Comparison of ENCODE assay signal across 18 mouse cellular contexts in the genomic region with DNA sequence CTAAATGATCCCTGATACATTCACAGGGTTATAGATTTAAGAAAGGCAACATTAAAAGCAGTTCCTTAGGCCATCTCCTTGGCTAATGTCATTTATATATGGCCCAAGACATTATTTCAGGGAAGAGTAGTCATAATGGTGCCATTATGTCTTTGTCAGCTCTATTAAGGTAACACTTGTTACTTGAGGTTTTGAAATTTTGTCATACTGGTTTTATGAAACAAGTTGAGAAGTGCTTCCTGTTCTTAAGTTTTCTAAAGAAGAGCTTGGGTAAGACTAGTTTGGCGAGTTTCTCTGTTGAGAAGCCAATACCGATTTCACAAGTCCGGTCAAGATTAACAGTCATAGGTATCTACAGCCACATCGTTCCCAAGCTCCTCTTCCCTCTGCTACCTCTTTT.
"Had no signal": no experiment of that assay in that cellular context is flagged by ENCODE, and none has a peak within 500 bp of the region (broad histone marks: within the 10 kb centered on the region; RNA-seq: fewer than 3 reads in every experiment).

No protein-coding gene starts in this region.

- H3K9ac ChIP-seq: liver, embryonic 13.5 days; liver, embryonic 15.5 days; liver, postnatal 0 days; lung, embryonic 15.5 days; midbrain, embryonic 13.5 days; midbrain, embryonic 15.5 days; neural tube, embryonic 12.5 days had no signal

- H3K27ac ChIP-seq: liver, embryonic 13.5 days; liver, embryonic 15.5 days; lung, embryonic 15.5 days; macrophage; midbrain, embryonic 13.5 days; midbrain, embryonic 15.5 days; neural tube, embryonic 12.5 days had no signal

- H3K4me1 ChIP-seq: liver, embryonic 13.5 days; liver, embryonic 15.5 days; lung, embryonic 15.5 days; megakaryocyte, embryonic 14.5 days; midbrain, embryonic 13.5 days; midbrain, embryonic 15.5 days; neural tube, embryonic 12.5 days had no signal

- ATAC-seq: liver, postnatal 0 days; midbrain, embryonic 13.5 days; midbrain, embryonic 15.5 days had no signal

- H3K4me2 ChIP-seq: liver, embryonic 11.5 days; liver, embryonic 13.5 days; liver, embryonic 15.5 days; lung, embryonic 15.5 days; midbrain, embryonic 11.5 days; midbrain, embryonic 13.5 days; midbrain, embryonic 15.5 days; neural tube, embryonic 12.5 days had no signal

- H3K4me3 ChIP-seq: liver, embryonic 13.5 days; liver, embryonic 15.5 days; lung, embryonic 15.5 days; megakaryocyte, embryonic 14.5 days; midbrain, embryonic 13.5 days; midbrain, embryonic 15.5 days; neural tube, embryonic 12.5 days had no signal

- DNase-seq: liver, embryonic 13.5 days; liver, postnatal 0 days; lung, postnatal 10 days; right cerebral cortex, postnatal 25 days; right cerebral cortex, postnatal 4 days; spleen, adult 18-20 months; thymus, adult 18-20 months; thymus, postnatal 14 days; thymus, postnatal 36 days had no signal

- H3K27me3 ChIP-seq: liver, embryonic 13.5 days; liver, embryonic 15.5 days; lung, embryonic 15.5 days; megakaryocyte, embryonic 14.5 days; midbrain, embryonic 13.5 days; midbrain, embryonic 15.5 days; neural tube, embryonic 12.5 days had no signal

- H3K9me3 ChIP-seq: liver, embryonic 13.5 days; liver, embryonic 15.5 days; lung, embryonic 15.5 days; midbrain, embryonic 13.5 days; midbrain, embryonic 15.5 days; neural tube, embryonic 12.5 days had no signal

- H3K36me3 ChIP-seq: liver, embryonic 13.5 days; liver, embryonic 15.5 days; lung, embryonic 15.5 days; midbrain, embryonic 13.5 days; midbrain, embryonic 15.5 days; neural tube, embryonic 12.5 days had no signal
